Mouse (Mus musculus): Measurements from ENCODE around the gene Ndufs5.

DNA sequence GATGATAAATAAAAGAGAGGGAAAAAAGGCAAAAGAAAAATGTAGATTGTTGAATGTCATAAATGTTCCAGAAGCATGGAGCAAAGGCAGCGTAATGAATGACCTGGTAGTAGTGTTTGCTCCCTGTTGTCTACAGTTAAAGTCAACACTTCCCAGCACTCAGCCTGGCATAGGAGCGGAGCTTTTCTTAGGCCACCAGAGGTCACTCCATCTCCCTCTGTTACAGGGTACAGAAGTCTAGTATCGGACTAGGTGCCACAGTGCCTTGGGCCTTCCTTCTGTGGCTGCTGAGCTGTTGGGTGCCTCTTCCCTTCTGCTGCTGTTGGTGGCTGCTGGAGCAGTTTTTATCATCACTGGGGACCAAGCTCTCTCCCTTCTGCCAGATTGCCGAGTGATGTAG lies 40.3 kb upstream of the Ndufs5 start:
- TF ChIP-seq POLR2A (IDR thresholded peaks at IDR 0.05; ENCODE audit: borderline replicate concordance, low read depth, low read length) (no peak), CTCF (IDR thresholded peaks at IDR 0.05; ENCODE audit: low read depth, low read length) (no peak)

Measured in bone marrow macrophage, adult 2 months (primary cell).